Comparison of ENCODE assay signal across 9 mouse cellular contexts in genomic region chr3:116904158-116904557, GRCm38 (mm10). TPM values are rescaled to one million over a fixed set of nuclear protein-coding genes. Genes with fewer than 3 reads are reported as not detected.
DNase-seq lines count a peak whose midpoint lies in the region; TF ChIP-seq lines count a peak whose summit lies in the region.
"Had no signal": no experiment of that assay in that cellular context is flagged by ENCODE, and none has a peak within 500 bp of the region (broad histone marks: within the 10 kb centered on the region; RNA-seq: fewer than 3 reads in every experiment).

No protein-coding gene starts in this region.

- peak; percentile 6 for DNase-seq in thymus, postnatal 14 days
- DNase-seq in thymus, adult 2 months = no peak
- DNase-seq in cerebellum, adult 9-11 months = peak; percentile 15
- peak; percentile 70 to 80 for DNase-seq in frontal cortex, postnatal 10 days (ENCODE audit: low spot score in 2 of 2)
- DNase-seq in kidney, adult 8-10 months = peak; percentile 11 to 59
- peak; percentile 73 for DNase-seq in left cerebral cortex, postnatal 4 days
- peak; percentile 65 for DNase-seq in neural tube, embryonic 10.5 days (ENCODE audit: extremely low spot score, low spot score)
- peak; percentile 67 for DNase-seq in urinary bladder, postnatal 14 days (ENCODE audit: low spot score)

- no peaks in the 10 kb centered on the region for H3K36me3 ChIP-seq in thymus, adult 2 months (ENCODE audit: control insufficient read depth, insufficient read depth, low read length)

- H3K4me1 ChIP-seq in thymus, adult 2 months (replicated peaks; ENCODE audit: control insufficient read depth, insufficient read depth, low read length) = no peaks in the 10 kb centered on the region

- H3K27me3 ChIP-seq in thymus, adult 2 months (ENCODE audit: control insufficient read depth, insufficient read depth, low read length) = no peaks in the 10 kb centered on the region

- intact Hi-C loops in left cerebral cortex, postnatal 4 days (cut with DNase I) = loop anchor here (2.0 to 10.0 kb wide), 4 partner anchors 61 to 1521 kb away; partner anchors contain the start of genes 4930455H04Rik and Palmd

- H3K27ac ChIP-seq in thymus, adult 2 months (ENCODE audit: control insufficient read depth, insufficient read depth, low read length) = no peak overlapping the region

- WGBS in thymus, adult 2 months = 68% methylated on average over 6 of the region's 6 CpGs

- no peak for TF ChIP-seq CTCF in thymus, adult 2 months (IDR thresholded peaks at IDR 0.05; ENCODE audit: borderline replicate concordance, control insufficient read depth, extremely low read depth, insufficient read depth, low read length, poor library complexity)

- H3K4me3 ChIP-seq in thymus, adult 2 months (ENCODE audit: control insufficient read depth, insufficient read depth, low read length) = no peak overlapping the region
- H3K4me3 ChIP-seq: erythroblast, embryonic 14.5 days had no signal

- no peak for TF ChIP-seq POLR2A in thymus, adult 2 months (IDR thresholded peaks at IDR 0.05; ENCODE audit: control insufficient read depth, extremely low read depth, insufficient read depth, low read length, poor library complexity)

RNA-seq across cellular contexts. Expression of gene Frrs1, which starts 44.9 kb away (rescaled TPM):
- 19.2 and 24.8 TPM in 2 replicates for polyA plus RNA-seq in thymus, adult 2 months (2012; rRNA removed)
- total RNA-seq in left cerebral cortex, postnatal 4 days (2021) = 1 to 10 TPM; 1.2 to 3.0 TPM
